Mouse (Mus musculus) small intestine, adult 2 months (tissue): ENCODE data around the gene Slc4a1.

Experiments
- CTCF ChIP-seq: fragments of 200-500 bp; IDR thresholded peaks from 2 replicates; pipeline ENCODE4 v1.5.1; 2012; ENCODE audit warnings: low read depth, mild to moderate bottlenecking, control low read depth, inconsistent platforms, low read length, moderate library complexity, mixed read lengths; ENCODE audit not compliant: insufficient replicate concordance, insufficient read length; ENCODE audit errors: extremely low read depth
- POLR2A ChIP-seq: fragments of 200-500 bp; IDR thresholded peaks from 2 replicates; pipeline ENCODE4 v1.6.1; 2012; ENCODE audit warnings: low read depth, mild to moderate bottlenecking, control low read depth, inconsistent platforms, low read length, moderate library complexity

GRCm38 (mm10) chr11:102396671-102397141, 30.7 kb upstream of the Slc4a1 start:
- no peak for TF ChIP-seq CTCF
- TF ChIP-seq POLR2A: no peak
